Mouse (Mus musculus) stomach, postnatal 0 days (tissue): ENCODE data around the gene Capn15.

ENCODE experiments used
- CTCF ChIP-seq: IDR thresholded peaks from 2 replicates; pipeline ENCODE4 v1.5.1; 2016; ENCODE audit warnings: antibody characterized with exemption, low read depth, mild to moderate bottlenecking, moderate library complexity
- EP300 ChIP-seq: optimal IDR thresholded peaks from 2 replicates; pipeline ENCODE3; 2016; ENCODE audit warnings: antibody characterized with exemption

DNA sequence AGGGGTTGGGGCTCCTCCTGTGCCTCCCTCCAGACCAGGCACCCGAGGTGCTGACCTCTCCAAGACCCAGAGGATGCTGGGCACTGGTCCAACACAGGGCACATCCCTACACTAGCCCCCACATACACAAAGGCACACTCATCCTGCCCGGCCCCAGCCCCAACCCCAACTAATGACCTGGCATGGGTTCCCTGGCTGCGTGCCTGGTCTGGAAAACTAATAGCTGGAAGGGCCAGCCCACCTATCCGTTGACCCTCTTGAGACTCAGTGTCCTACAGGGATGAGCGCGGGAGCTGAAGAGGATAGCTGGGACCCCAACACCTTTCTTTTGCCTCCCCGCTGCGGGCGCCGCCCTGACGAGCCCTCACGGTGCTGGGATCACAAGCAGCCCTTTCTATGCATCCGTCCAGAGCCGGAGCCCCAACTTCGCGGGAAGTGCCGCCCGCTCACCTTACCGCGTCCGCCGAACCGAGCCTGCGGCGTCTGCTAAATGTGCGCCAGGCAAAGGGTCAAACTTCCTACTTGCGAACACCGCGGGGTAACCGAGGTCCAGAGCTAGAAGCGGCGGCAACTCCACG lies 34.3 kb downstream of the Capn15 start:
- TF ChIP-seq EP300: no peak
- no peak for TF ChIP-seq CTCF
